ENCODE assay signal across 26 mouse cellular contexts in the genomic region with DNA sequence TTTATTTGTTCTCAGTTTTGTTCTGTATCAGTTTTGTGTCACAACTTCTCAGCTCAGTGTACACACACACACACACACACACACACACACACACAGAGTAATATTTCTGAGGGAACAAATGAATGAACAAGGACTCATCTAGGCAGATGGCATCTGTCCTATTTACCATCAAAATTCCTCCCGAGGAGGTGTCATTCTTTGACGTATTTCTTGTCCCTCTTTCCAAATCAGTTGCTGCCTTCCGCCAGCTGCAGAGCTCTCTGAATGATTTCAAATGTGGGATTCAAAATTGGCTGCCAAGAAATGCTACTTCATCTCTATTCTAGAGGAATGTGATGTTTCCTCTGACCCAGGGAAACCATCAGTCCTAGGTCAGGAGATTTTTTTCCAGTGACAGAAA. TPM values are rescaled to one million over a fixed set of nuclear protein-coding genes. Genes with fewer than 3 reads are reported as not detected.
DNase-seq lines count a peak whose midpoint lies in the region; ATAC-seq and TF ChIP-seq lines count a peak whose summit lies in the region.
"Had no signal": no experiment of that assay in that cellular context is flagged by ENCODE, and none has a peak within 500 bp of the region (broad histone marks: within the 10 kb centered on the region; RNA-seq: fewer than 3 reads in every experiment).

No protein-coding gene starts in this region.

- 39% methylated on average over 3 of the region's 3 CpGs for WGBS in lung, postnatal 0 days

- peak; percentile 7 for DNase-seq in heart, adult 8-10 months (ENCODE audit: low spot score)
- no peak for DNase-seq in heart, postnatal 14 days
- peak; percentile 61 for DNase-seq in lung, postnatal 0 days (ENCODE audit: low spot score)
- DNase-seq in lung, adult 18-20 months, result no peak
- DNase-seq in brain, embryonic 14.5 days (ENCODE audit: low read depth), result peak; percentile 21
- no peak for DNase-seq in thymus, postnatal 0 days (ENCODE audit: low spot score)
- DNase-seq: adrenal gland, postnatal 10 days; cerebellum, adult 11 months; cerebellum, postnatal 14 days; gastrocnemius, postnatal 14 days; heart, adult 18-20 months; kidney, adult 18-20 months; kidney, postnatal 14 days; liver, embryonic 13.5 days; lung, postnatal 14 days; midbrain, embryonic 14.5 days; spleen, adult 18-20 months; thymus, adult 18-20 months had no signal

- H3K27me3 ChIP-seq in lung, postnatal 0 days (replicated peaks; ENCODE audit: insufficient read depth, low read length), result no peaks in the 10 kb centered on the region
- H3K27me3 ChIP-seq: embryonic facial prominence, embryonic 13.5 days; heart, embryonic 15.5 days; limb, embryonic 12.5 days; liver, embryonic 13.5 days; neural tube, embryonic 13.5 days; Patski had no signal

- peaks cover 10% of the 10 kb centered on the region for H3K36me3 ChIP-seq in lung, postnatal 0 days (ENCODE audit: insufficient read depth, low read length)

- H3K4me2 ChIP-seq in lung, postnatal 0 days (replicated peaks; ENCODE audit: low read depth, low read length), result no peak overlapping the region
- H3K4me2 ChIP-seq: embryonic facial prominence, embryonic 13.5 days; heart, embryonic 15.5 days; limb, embryonic 12.5 days; liver, embryonic 13.5 days; neural tube, embryonic 13.5 days had no signal

- H3K27ac ChIP-seq in lung, postnatal 0 days (ENCODE audit: low read length), result no peak overlapping the region
- H3K27ac ChIP-seq: embryonic facial prominence, embryonic 13.5 days; heart, embryonic 15.5 days; layer of hippocampus, adult 2 months; limb, embryonic 12.5 days; liver, embryonic 13.5 days; neural tube, embryonic 13.5 days had no signal

- no peak overlapping the region for H3K4me3 ChIP-seq in lung, postnatal 0 days (ENCODE audit: low read depth, low read length)
- H3K4me3 ChIP-seq: embryonic facial prominence, embryonic 13.5 days; heart, embryonic 15.5 days; layer of hippocampus, adult 2 months; limb, embryonic 12.5 days; liver, embryonic 13.5 days; megakaryocyte, embryonic 14.5 days; neural tube, embryonic 13.5 days had no signal

- no peak for TF ChIP-seq CTCF in lung, postnatal 0 days (IDR thresholded peaks at IDR 0.05)
- no peak for TF ChIP-seq CTCF in brain, embryonic 14.5 days (IDR thresholded peaks at IDR 0.05; ENCODE audit: borderline replicate concordance, extremely low read depth, insufficient read depth, insufficient read length)

- no peaks in the 10 kb centered on the region for H3K9me3 ChIP-seq in lung, postnatal 0 days (ENCODE audit: low read length)
- H3K9me3 ChIP-seq: heart, embryonic 15.5 days; liver, embryonic 13.5 days; megakaryocyte, embryonic 14.5 days; neural tube, embryonic 13.5 days had no signal

- no peak for TF ChIP-seq EP300 in lung, postnatal 0 days (IDR thresholded peaks at IDR 0.05)

- no peaks in the 10 kb centered on the region for H3K4me1 ChIP-seq in lung, postnatal 0 days (ENCODE audit: insufficient read depth, low read depth, low read length)
- H3K4me1 ChIP-seq: embryonic facial prominence, embryonic 13.5 days; heart, embryonic 15.5 days; limb, embryonic 12.5 days; liver, embryonic 13.5 days; neural tube, embryonic 13.5 days had no signal

- no peak overlapping the region for H3K9ac ChIP-seq in lung, postnatal 0 days (replicated peaks; ENCODE audit: low read depth)
- H3K9ac ChIP-seq: embryonic facial prominence, embryonic 13.5 days; heart, embryonic 15.5 days; limb, embryonic 12.5 days; liver, embryonic 13.5 days; neural tube, embryonic 13.5 days had no signal

- TF ChIP-seq POLR2A in brain, embryonic 14.5 days (IDR thresholded peaks at IDR 0.05; ENCODE audit: borderline replicate concordance, extremely low read depth, insufficient read depth, insufficient read length, poor library complexity, severe bottlenecking), result no peak

- 0 out of 2 replicates have a peak, but pooled peaks have one; percentile 23 for ATAC-seq in lung, postnatal 0 days
- ATAC-seq in erythroblast, adult 5-6 weeks (replicated peaks; ENCODE audit: low FRiP score, poor library complexity, severe bottlenecking), result no peak
- ATAC-seq: Patski had no signal

- intact Hi-C loops in heart, postnatal 14 days (cut with DNase I), result no loop called here

RNA-seq across cellular contexts. Expression of gene Samd13, which starts 37.6 kb away (rescaled TPM):
- 1 to 10 TPM; 2.4 to 3.9 (median 3.2) TPM for total RNA-seq in heart, adult 8-10 months (2022)
- total RNA-seq in heart, postnatal 14 days (2021), result 1 to 10 TPM; 1.4 to 2.6 TPM
- polyA plus RNA-seq in lung, postnatal 0 days (2015; fragmentation: Nextera tagmentation; extraction: Ambion mirVana), result 0.58 and 0.82 TPM in 2 replicates
- 0.26 TPM in 1 of 2 replicates, not detected in the other for polyA plus RNA-seq in brain, embryonic 14.5 days (2012; rRNA removed)
- polyA plus RNA-seq in thymus, postnatal 0 days (2015; fragmentation: Nextera tagmentation; extraction: Ambion mirVana), result 0.57 and 0.71 TPM in 2 replicates
- total RNA-seq in erythroblast, adult 5-6 weeks (2015; ENCODE audit: low replicate concordance), result not detected in 2 replicates
- 0.60 and 0.84 TPM in 2 replicates for total RNA-seq in erythroblast, adult 5-6 weeks (2017; ENCODE audit: low replicate concordance)
- polyA plus RNA-seq: midbrain, embryonic 14.5 days; Patski had no signal

Comparison
In these comparisons a context has a peak if more than half of its experiments do, and no peak if none do; other contexts are left out.
1. DNase-seq: peak in heart, adult 8-10 months (single experiment), lung, postnatal 0 days (single experiment) and brain, embryonic 14.5 days (single experiment); none in heart, postnatal 14 days (0 of 2), lung, adult 18-20 months (0 of 2) and thymus, postnatal 0 days (single experiment).